Mouse (Mus musculus) gastrocnemius, adult 18-20 months (tissue): ENCODE measurements at regions not wholly inside any gene's neighbourhood (a gene's known extent, or its start where the extent isn't known, plus 50 kb on each side); places are given as distances from the start of the nearest gene placed in this dataset.

Source experiments
- DNase-seq: peaks from one replicate; pipeline ENCODE4 v3.0.0; 2021; ENCODE audit warnings: low spot score

- DNase-seq = no peak
These were observed 153.0 kb upstream of the Cdh5 start for GRCm38 (mm10) chr8:103948474-103948873.

GRCm38 (mm10) chr8:103950460-103950859 is 151.0 kb upstream of the Cdh5 start:
- no peak for DNase-seq

GRCm38 (mm10) chr8:103953586-103953985 is 147.8 kb upstream of the Cdh5 start:
- no peak for DNase-seq

- no peak for DNase-seq
These were observed 145.7 kb upstream of the Cdh5 start for GRCm38 (mm10) chr8:103955568-103956260.

- no peak for DNase-seq
These were observed 137.0 kb upstream of the Cdh5 start for GRCm38 (mm10) chr8:103964293-103964918.

GRCm38 (mm10) chr8:103969929-103970328 is 131.5 kb upstream of the Cdh5 start:
- no peak for DNase-seq

GRCm38 (mm10) chr8:103970511-103970910 is 130.9 kb upstream of the Cdh5 start:
- no peak for DNase-seq

- DNase-seq = no peak
These were observed 130.5 kb upstream of the Cdh5 start for GRCm38 (mm10) chr8:103970966-103971365.

GRCm38 (mm10) chr8:103976488-103976887 is 124.9 kb upstream of the Cdh5 start:
- no peak for DNase-seq

GRCm38 (mm10) chr8:103978948-103979347 is 122.5 kb upstream of the Cdh5 start:
- no peak for DNase-seq

- no peak for DNase-seq
These were observed 117.4 kb upstream of the Cdh5 start for GRCm38 (mm10) chr8:103983860-103984594.

- DNase-seq = no peak
These were observed 115.8 kb upstream of the Cdh5 start for GRCm38 (mm10) chr8:103985640-103986039.

GRCm38 (mm10) chr8:103993897-103994296 is 107.5 kb upstream of the Cdh5 start:
- DNase-seq = no peak

GRCm38 (mm10) chr8:103998143-103998542 is 103.3 kb upstream of the Cdh5 start:
- DNase-seq = no peak

- DNase-seq = no peak
These were observed 94.2 kb upstream of the Cdh5 start for GRCm38 (mm10) chr8:104007209-104007608.

GRCm38 (mm10) chr8:104008756-104009155 is 92.7 kb upstream of the Cdh5 start:
- DNase-seq = no peak

- DNase-seq = no peak
These were observed 92.1 kb upstream of the Cdh5 start for GRCm38 (mm10) chr8:104009306-104009705.

- DNase-seq = no peak
These were observed 79.2 kb upstream of the Cdh5 start for GRCm38 (mm10) chr8:104022231-104022630.

GRCm38 (mm10) chr8:104022691-104023509 is 78.5 kb upstream of the Cdh5 start:
- DNase-seq = peak; percentile 58

- DNase-seq = no peak
These were observed 74.1 kb upstream of the Cdh5 start for GRCm38 (mm10) chr8:104027161-104027821.

- peak; percentile 67 for DNase-seq
These were observed 72.8 kb upstream of the Cdh5 start for GRCm38 (mm10) chr8:104028626-104029025.
